Mouse (Mus musculus) small intestine, adult 2 months (tissue): ENCODE results near the gene Mthfd1l. TPM values are rescaled to one million over a fixed set of nuclear protein-coding genes. Genes with fewer than 3 reads are reported as not detected.

ENCODE experiments used
- H3K27ac ChIP-seq: fragments of 200-500 bp; 2 replicates; pipeline ENCODE4 v1.5.1; 2012; ENCODE audit warnings: low read depth, low read length, control low read depth, inconsistent platforms; ENCODE audit not compliant: insufficient read depth
- H3K27me3 ChIP-seq: fragments of 200-500 bp; 2 replicates; pipeline ENCODE4 v1.6.1; 2012; ENCODE audit warnings: mild to moderate bottlenecking, moderate library complexity, low read length, inconsistent platforms; ENCODE audit not compliant: control insufficient read depth, insufficient read depth
- H3K36me3 ChIP-seq: fragments of 200-500 bp; 2 replicates; pipeline ENCODE4 v1.6.1; 2012; ENCODE audit warnings: mild to moderate bottlenecking, low read length, control low read depth, inconsistent platforms; ENCODE audit not compliant: control insufficient read depth, insufficient read depth
- H3K4me1 ChIP-seq: fragments of 200-500 bp; 2 replicates; pipeline ENCODE4 v1.6.1; 2012; ENCODE audit warnings: low read length, inconsistent platforms, mixed read lengths; ENCODE audit not compliant: control insufficient read depth, insufficient read depth, insufficient read length
- H3K4me3 ChIP-seq: fragments of 200-500 bp; 2 replicates; pipeline ENCODE4 v1.5.1; 2012; ENCODE audit warnings: low read depth, mild to moderate bottlenecking, control low read depth, inconsistent platforms, low read length, moderate library complexity
- CTCF ChIP-seq: fragments of 200-500 bp; IDR thresholded peaks from 2 replicates; pipeline ENCODE4 v1.5.1; 2012; ENCODE audit warnings: low read depth, mild to moderate bottlenecking, control low read depth, inconsistent platforms, low read length, moderate library complexity, mixed read lengths; ENCODE audit not compliant: insufficient replicate concordance, insufficient read length; ENCODE audit errors: extremely low read depth
- POLR2A ChIP-seq: fragments of 200-500 bp; IDR thresholded peaks from 2 replicates; pipeline ENCODE4 v1.6.1; 2012; ENCODE audit warnings: low read depth, mild to moderate bottlenecking, control low read depth, inconsistent platforms, low read length, moderate library complexity
- WGBS: fragments of 180-500 bp; shearing (Covaris S2); methylation state at CpG from one replicate; pipeline ENCODE4 v1.1.7; 2018; 5-methylcytosine and 5-hydroxymethylcytosine counted together
- polyA plus RNA-seq: library from polyadenylated mRNA; depleted of rRNA; stranded (reverse); fragments of >200 nt; gene quantifications from 2 replicates; pipeline ENCODE4 v1.2.3, GENCODE M21; 2012

The Mthfd1l gene
- polyA plus RNA-seq, 1 experiment, result 1.3 TPM

DNA sequence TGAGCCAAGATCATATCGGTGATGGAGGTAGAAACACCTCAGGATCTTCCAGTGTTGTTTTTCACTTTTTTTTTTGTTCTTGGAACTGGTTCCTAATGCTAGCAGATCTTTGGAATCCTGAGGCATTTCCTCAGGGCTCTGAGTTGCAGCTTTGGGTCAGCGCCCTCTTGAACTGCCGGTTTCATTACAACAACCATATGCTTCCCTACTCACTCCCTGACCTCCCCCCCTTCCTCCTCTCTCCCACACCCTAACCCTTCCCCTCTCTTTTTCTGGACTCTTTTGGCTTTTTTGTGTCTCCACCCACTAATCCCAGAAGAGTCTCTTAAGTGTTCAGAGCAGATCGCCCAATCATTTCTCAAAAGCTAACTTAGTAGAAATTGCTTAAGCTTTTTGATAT, 156.0 kb downstream of the Mthfd1l start:
- no peak overlapping the region for H3K4me3 ChIP-seq
- H3K27ac ChIP-seq, result no peak overlapping the region
- no peaks in the 10 kb centered on the region for H3K27me3 ChIP-seq
- WGBS, result 76% methylated on average over 4 of the region's 4 CpGs
- TF ChIP-seq POLR2A, result no peak
- H3K4me1 ChIP-seq, result no peaks in the 10 kb centered on the region
- no peaks in the 10 kb centered on the region; the same call in 1 of the 2 replicates for H3K36me3 ChIP-seq

DNA sequence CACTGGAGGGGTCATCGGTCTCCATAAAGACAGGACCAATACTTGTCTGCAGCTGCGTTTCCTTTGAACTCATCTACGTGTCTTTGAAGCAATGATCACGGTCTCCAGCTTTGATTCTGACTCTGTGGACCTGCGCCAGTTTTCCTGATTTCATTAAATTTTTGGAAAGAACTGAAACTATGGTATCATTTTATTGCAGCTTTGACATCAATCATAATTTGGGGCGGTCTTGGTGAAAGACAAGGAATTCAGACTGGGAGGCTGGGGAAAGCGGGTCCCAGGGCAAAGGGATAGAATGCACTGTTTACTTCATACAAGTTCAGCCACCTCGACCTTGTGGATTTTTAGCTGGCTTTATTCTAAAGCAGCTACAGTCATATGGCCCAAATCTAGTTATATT, 156.5 kb downstream of the Mthfd1l start:
- Histone ChIP-seq H3K27me3 (no peaks in the 10 kb centered on the region), H3K4me3 (no peak overlapping the region), H3K36me3 (no peaks in the 10 kb centered on the region; the same call in 1 of the 2 replicates), H3K4me1 (no peaks in the 10 kb centered on the region), H3K27ac (no peak overlapping the region)
- TF ChIP-seq POLR2A, result no peak
- WGBS, result 88% methylated on average over 8 of the region's 8 CpGs

DNA sequence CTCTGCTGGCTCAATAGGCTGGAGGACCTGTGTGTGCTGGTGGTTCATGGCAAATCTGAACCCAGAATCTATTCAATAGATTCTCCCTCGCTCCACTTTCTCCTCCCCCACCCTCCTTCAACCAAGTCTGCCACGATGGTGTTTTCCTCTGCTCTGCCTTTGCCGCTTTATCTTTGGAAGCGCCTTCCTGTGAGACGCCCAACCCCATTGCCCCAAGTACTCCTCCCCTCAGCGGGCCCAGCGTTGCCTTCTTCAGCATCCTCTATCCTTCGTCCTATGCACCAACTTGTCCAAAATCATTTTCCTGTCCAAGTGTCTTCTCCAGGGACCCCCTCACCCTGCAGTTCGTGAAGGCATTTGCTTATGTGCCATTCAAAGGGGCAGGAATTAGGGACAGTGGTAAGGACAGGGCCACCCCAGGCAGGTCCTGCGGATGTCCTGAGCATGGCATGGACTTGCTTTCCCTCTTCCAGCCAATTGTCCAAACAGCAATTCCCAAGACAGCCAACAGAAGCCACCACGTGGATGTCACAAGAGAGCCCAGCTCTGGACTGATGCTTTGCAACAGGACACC, 157.2 kb downstream of the Mthfd1l start:
- TF ChIP-seq CTCF (no peak), POLR2A (no peak)

DNA sequence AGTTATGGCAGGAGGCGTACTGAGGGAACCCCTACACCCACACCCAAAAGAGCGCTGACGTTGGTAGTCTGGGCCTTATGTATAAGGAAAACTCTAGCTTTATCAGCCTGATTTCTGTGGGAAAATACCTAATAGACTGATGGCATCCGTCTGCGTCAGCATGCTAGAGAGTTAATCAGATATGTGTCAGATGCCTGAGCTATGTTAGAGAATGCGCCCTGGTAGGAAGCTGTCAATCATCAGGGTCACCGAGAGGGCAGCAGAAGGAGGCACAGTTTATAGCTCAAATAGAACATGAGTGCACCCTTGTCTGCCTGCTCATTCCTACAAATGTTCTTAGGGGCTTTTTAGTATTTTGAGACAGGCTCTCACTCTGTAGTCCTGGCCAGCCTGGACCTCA, 159.8 kb downstream of the Mthfd1l start:
- no peak overlapping the region for H3K4me3 ChIP-seq
- H3K27me3 ChIP-seq, result no peaks in the 10 kb centered on the region
- H3K4me1 ChIP-seq, result no peaks in the 10 kb centered on the region
- H3K27ac ChIP-seq, result no peak overlapping the region
- H3K36me3 ChIP-seq, result no peaks in the 10 kb centered on the region; the same call in 1 of the 2 replicates
- WGBS, result 78% methylated on average over 7 of the region's 7 CpGs
- TF ChIP-seq POLR2A, result no peak

More for the DNA sequence above, 157.2 kb downstream of the Mthfd1l start:
- no peaks in the 10 kb centered on the region for H3K27me3 ChIP-seq
- H3K27ac ChIP-seq, result no peak overlapping the region
- H3K36me3 ChIP-seq, result no peaks in the 10 kb centered on the region; the same call in 1 of the 2 replicates
- 86% methylated on average over 11 of the region's 11 CpGs for WGBS
- no peak overlapping the region for H3K4me3 ChIP-seq
- H3K4me1 ChIP-seq, result no peaks in the 10 kb centered on the region

DNA sequence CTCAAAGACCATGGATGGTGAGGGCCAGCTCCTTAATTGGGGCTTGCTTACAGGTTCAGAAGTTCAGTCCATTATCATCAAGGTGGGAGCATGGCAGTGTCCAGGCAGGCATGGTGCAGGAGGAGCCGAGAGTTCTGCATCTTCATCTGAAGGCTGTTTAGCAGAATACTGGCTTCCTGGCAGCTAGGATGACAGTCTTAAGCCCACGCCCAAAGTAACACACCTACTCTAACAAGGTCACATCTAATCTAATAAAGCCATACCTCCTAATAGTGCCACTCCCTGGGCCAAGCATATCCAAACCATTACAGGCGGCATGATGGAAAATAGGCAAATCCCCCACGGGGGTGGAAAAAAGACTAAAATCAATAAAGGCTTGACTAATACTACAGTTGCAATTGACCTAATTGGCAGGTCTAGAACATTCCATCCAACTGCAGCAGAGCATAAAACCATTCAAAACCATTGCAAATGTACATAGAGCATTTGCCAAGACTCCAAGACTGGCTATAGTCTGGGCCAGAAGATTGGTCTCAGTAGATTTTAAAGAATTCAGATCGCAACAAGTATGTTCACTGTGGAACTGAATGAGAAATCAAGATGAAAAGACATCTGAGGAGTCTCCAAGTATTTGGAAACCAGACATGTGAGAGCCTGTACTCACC, 162.3 kb downstream of the Mthfd1l start:
- 88% methylated on average over 5 of the region's 5 CpGs for WGBS
- no peak for TF ChIP-seq POLR2A
- TF ChIP-seq CTCF, result no peak
- no peak overlapping the region for H3K27ac ChIP-seq
- H3K4me1 ChIP-seq, result no peaks in the 10 kb centered on the region
- H3K27me3 ChIP-seq, result no peaks in the 10 kb centered on the region
- no peak overlapping the region for H3K4me3 ChIP-seq
- no peaks in the 10 kb centered on the region; the same call in 1 of the 2 replicates for H3K36me3 ChIP-seq

DNA sequence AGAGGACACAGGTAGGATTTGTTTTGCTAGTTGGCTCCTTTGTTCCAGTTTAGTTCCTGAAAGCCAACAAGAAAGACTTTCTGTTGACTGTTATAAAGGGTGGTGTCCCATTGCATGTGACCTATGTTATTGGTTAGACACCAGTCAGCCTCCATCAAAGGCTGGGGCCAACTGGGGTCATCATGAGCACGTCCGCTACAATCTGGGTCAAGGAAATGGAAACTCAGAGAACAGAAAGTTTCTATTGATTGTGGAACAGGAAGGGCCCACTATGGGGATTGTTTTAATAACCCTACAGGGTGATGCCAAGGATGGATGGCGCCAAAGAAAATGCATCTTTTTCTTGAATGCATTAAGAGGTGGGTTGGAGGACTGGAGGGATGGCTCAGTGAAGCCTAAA, 166.6 kb downstream of the Mthfd1l start:
- no peak overlapping the region for H3K4me3 ChIP-seq
- H3K27me3 ChIP-seq, result no peaks in the 10 kb centered on the region
- H3K27ac ChIP-seq, result no peak overlapping the region
- TF ChIP-seq CTCF (no peak), POLR2A (no peak)
- 86% methylated on average over 3 of the region's 3 CpGs for WGBS
- no peaks in the 10 kb centered on the region for H3K36me3 ChIP-seq
- H3K4me1 ChIP-seq, result no peaks in the 10 kb centered on the region

DNA sequence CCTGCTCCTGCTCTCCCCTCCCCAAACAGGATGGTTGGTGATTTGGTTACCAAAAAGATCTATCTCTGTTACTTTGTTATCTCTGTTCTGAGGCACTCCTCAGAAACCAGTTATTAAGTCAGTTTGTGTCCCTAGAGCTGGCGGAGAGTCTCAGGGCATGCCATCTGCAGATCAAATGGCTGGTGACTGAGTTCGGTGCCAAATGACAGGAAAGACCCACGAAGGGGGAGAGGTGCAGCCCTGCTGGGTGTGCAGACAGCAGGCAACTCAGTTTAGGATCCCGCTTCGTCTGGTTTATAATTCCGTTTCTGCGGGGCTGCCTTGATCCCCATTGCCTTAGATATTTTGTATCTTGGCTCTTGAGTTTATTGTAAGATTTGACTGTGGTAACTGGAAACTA, 168.8 kb downstream of the Mthfd1l start:
- H3K4me3 ChIP-seq, result no peak overlapping the region
- H3K27ac ChIP-seq, result no peak overlapping the region
- H3K36me3 ChIP-seq, result no peaks in the 10 kb centered on the region
- H3K27me3 ChIP-seq, result no peaks in the 10 kb centered on the region
- no peaks in the 10 kb centered on the region for H3K4me1 ChIP-seq
- 85% methylated on average over 7 of the region's 7 CpGs for WGBS
- TF ChIP-seq POLR2A (no peak), CTCF (no peak)

DNA sequence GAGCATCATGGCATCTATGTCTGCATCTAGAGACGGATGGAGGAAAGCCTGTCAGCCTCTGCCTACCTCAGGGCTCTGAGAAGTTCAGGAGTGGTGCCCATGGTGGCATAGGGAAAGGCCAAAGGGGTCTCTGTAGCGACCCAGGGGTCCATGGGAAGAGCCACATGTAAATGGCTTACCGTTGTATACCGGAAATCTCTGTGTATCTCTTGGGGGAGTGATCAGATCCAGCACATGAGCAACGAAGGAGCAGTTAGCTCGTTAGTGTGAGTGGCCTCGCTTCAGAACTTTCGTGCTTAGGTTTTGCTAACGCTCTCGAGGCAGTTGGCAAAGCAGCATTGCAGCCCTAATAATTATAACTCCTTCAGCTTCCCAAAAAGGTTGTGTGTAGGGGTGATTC, 169.9 kb downstream of the Mthfd1l start:
- WGBS, result 96% methylated on average over 10 of the region's 10 CpGs
- Histone ChIP-seq H3K27ac (no peak overlapping the region), H3K27me3 (no peaks in the 10 kb centered on the region), H3K4me3 (no peak overlapping the region), H3K4me1 (no peaks in the 10 kb centered on the region; the same call in 1 of the 2 replicates), H3K36me3 (no peaks in the 10 kb centered on the region)
- TF ChIP-seq POLR2A (no peak), CTCF (no peak)
